Mouse (Mus musculus): ENCODE measurements at regions not wholly inside any gene's neighbourhood (a gene's known extent, or its start where the extent isn't known, plus 50 kb on each side); places are given as distances from the start of the nearest gene placed in this dataset.
"Not testable (repeated sequence)": the region's sequence is repeated elsewhere in the genome, so short reads cannot be mapped to it uniquely, and the experiment has no call there.

DNA sequence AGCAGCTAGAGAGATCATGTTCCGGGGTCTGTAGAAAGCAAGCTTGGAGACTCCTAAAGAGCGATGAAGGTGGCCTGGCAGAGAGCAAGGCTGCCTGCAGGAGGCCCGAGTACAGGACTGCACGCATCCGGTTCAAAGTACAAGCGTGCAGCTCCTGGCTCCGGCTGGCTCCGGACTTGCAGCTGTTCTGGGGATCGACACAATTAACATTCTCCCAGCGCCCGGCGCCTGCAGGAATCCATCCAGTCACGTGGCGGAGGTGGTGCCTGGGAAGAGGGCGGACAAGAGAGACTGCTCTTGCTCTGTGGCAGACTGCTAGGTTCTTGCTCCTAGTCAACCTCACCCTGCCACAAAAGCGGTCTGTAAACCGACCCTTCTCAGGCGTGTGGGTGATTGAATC, 86.9 kb downstream of the Bdh1 start:
- DNase-seq (ENCODE audit: low read depth): peak; percentile 81

DNA sequence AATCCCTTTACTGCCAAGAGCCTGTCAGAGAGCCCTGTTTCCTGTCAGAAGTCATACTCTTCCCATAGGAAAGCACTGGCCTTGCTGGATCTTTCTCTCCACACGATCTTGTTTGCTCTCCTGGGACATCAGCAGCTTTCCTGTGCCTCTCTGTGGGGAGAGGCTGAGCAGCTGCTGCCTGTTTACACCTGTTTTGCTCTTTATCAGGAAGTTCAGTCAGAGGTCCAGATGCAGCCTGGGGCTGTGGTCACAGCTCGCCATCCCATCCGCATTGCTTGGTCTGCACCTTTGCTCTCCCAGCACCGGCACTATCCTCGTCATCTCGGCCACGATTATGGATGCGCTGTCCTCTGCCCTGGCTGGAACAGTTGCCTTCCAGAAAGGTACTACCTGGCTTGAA, 88.0 kb downstream of the Bdh1 start:
- no peak for DNase-seq (ENCODE audit: low read depth)

DNA sequence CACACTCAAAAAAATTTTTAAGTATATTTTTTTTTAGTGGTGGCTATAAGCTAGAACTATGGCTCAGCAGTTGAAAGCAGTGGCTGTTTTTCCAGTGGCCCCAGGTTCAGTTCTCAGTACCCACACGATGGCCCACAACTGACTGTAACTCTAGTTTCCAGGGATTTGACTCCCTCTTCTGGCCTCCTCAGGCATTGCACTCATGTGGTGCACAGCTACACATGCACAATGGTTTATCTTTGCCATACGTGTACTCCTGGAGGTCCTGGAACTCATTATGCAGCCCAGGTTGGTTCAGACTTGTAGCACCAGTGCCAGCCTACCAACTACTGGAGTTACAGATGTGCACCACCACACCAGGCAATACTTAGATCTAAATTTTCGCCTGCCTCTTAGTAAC, 96.7 kb downstream of the Bdh1 start:
- no peak for DNase-seq (ENCODE audit: low read depth)

DNA sequence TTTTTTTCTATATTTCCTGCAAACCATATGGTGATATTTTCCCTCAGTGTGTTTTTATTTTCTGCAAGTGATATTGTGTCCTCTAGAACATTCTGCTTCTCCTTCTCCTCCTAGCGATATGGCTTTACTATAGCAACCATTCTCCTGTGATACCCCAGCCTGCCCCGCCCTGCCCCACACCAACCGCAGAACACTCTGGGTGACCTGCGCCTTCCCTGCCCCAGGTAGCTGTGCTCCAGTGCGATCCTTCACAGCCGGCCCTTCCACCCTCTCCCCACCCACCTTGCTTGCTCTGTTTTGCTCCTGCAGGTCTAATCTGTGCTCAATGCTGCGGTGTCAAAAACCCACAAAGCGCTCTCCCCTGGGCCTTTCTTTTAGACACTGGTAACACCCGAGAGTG, 98.0 kb downstream of the Bdh1 start:
- DNase-seq (ENCODE audit: low read depth): no peak

DNA sequence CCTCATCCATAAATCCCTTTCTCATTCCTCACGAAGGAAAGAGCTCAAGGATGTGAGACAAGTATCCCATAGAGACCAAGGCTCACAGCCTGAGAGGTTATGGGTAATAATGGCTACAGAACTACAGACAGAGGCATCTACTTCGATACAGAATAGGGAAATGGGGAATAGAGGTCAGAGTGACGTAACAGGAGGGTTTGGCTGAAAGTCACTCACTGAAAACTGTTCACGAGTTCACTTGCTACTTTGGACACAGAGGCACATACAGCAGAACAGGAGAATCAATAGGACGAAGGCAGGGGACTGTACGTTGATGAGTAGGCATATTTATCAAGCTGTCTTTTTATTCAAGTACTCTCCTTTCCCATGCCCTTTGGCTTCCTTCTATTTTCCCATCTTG, 99.7 kb downstream of the Bdh1 start:
- no peak for DNase-seq (ENCODE audit: low read depth)

DNA sequence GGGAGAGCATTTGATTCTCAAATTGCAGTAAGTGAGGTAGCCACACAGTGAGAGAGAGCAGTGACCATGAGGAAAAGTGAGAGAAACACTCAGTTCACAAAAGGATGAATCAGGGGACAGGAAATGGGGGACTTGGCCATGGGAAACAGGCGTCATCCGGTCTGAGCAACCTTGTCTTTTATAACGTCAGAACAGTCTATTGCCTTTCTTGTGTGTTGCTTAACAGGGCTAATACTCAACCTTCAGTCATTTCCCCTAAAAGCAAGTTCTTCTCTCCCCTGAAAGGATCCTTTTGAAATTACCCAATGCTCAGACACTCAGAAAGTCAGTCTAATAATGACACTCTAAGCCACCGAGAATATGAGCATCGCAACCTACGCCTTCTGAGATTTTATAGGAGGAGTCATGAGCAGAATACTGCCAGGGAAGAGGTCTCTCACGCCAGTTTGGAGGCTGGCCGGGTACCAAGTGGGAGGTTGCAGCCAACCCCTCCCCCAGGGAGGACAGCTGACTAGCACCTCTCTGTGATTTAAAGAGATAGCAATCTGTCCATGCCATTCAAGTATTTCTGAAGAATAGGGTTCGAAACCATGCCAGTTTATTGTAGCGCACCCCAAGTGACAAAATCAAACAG, 104.7 kb downstream of the Bdh1 start:
- DNase-seq (ENCODE audit: low read depth): peak; percentile 56

DNA sequence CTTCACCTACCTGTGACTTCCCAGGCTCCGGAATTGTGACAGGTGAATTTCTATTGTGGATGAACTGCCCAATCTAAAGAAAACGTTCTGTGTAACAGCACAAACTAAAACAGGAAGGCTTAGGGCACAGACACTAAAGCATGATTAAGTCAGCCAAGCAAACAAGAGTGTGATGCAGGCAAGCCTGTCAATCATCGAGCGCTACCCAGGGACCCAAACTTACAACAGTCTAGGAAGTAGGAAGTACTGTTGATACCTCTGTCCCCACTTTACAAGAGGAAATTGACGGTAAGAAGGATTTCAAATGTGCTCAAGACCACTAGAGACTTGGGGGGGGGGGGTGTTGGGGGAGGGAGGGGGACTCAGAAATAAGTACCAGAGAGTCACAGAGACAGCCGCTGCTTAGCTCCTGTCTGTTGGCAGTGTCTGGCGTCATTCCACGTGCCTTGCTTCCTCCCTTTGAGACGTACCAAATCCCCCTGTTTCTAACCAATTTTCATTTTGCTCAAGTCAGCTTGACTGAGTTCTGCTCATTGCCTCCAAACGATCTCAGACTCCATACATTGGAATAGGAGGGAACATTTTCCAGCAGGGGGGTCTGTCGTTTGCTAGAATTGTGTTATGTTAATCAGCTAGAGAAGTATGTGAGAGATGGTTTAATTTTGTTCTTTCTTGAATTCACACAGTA, 106.7 kb downstream of the Bdh1 start:
- no peak for DNase-seq (ENCODE audit: low read depth)

DNA sequence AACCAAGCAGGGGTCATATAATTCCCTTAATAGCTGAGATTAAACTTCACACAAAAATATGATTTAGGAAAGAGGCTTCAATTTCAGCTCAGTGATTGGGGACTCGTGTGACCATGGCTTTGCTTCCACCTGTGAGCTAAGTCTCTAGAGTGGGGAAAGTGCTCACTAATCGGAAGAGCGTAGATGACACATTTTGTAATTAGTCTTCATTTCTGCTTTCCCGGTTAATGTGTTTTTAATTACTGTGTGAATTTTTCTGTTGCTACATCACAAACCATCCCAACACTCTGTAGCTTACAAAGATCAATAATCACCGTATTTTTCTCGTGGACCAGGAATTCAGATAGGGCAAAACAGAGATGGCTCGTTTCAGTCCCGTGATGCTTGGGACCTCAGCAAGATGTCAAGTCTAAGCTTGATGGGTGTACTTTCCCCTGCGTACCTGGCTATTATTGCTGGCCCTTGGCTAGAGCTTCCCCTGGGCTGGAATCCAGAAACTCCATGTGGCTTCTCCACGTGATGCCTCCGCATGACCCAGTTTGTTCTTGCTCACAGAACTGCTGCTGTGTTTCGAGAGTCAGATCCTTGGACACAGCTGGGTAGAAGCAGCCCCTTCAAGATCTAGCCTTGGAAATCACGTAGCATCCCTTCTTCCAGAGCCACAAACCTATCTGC, 107.3 kb downstream of the Bdh1 start:
- no peak for DNase-seq (ENCODE audit: low read depth)

DNA sequence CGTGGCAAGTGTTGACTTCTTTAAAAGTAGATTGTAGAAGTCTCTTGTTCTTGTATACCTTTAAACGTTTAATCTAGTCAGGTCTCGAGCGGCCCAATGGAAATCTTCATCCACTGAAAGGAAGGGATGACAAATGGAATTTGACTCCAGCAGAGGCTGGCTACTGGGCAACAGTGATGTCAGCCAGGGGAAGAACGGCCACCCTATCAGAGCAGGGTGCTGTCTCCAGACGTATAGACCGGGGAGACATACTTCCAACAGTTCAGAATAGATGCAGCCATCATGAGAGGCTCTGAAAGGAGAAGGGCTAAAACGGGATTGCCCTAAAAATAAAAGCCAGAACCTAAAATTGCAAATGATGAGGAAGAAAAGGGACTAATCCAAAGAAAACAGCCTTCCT, 108.0 kb downstream of the Bdh1 start:
- no peak for DNase-seq (ENCODE audit: low read depth)

DNA sequence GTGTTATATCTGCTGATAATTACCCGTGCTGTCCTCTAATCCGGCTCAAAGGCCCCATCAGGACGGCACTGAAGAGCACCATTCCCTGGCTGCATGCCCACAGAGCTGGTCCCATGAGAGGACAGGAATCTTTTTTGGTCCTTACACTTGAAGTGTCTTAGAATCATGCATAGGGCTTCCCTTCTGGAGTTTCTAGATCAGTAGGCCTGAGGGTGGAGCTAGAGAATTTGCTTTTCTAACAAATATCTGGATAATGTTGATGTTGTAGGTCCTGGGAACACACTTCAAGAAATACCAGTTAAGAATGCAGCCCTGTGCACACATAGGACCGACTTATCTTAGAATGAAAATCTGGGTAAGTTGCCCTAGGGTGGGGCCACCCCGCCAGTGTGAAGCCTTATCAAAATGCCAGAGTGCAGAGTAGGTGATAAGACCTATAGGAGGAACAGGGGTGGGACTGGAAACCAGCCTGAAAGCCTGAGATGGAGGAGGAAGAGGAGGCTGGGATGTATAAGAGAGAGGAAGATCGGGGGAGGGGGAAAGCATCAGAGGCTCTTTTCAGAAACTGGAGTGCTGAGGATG, 111.2 kb downstream of the Bdh1 start:
- no peak for DNase-seq (ENCODE audit: low read depth)

DNA sequence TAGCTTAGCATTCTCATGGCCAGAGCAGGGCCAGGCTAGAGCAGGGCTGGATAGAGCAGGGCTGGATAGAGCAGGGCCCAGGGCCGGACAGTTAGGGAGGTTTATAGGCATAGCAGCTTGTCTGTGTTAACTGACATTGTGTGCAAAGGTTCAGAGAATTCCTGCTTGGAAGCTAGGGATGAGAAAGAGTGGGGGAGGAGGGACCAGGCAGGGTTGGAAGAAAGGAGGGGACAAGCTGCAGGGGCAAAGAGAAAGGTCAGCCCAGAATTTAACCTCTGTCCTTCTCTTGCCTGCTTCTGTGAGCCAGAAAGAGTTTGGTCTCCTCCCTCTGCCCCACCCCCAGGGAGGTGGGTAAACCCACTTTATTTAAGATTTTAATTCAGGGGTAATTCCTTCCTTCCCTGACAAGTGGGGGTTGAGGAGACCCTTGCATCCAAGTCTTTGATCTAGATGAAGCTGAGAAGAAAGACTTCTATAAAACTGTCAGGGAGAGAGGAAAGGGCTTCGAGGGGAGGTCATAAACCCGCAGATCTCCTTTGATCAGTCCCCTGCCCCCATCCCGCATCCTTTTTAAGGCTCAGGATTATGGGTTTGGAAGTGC, 112.9 kb downstream of the Bdh1 start:
- no peak for DNase-seq (ENCODE audit: low read depth)

DNA sequence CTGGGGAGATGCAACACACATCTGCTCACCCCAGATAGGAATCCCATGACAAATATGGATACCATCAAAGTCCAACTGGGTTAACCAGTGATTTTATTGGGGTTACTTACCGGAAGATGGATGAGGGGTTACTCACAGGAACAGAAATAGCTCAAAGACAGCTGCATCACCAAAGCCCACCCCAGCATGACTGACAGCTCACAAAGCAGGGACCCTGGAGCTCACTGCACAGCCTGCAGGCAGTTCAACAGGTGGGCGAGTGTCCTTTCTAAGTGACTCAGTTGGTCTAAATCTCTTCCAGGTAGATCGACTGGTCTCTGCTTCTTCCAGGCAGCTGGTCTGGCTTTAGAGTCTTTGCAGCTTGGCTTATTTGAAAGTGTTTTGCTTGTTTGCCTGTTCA, 114.2 kb downstream of the Bdh1 start:
- DNase-seq (ENCODE audit: low read depth): no peak

DNA sequence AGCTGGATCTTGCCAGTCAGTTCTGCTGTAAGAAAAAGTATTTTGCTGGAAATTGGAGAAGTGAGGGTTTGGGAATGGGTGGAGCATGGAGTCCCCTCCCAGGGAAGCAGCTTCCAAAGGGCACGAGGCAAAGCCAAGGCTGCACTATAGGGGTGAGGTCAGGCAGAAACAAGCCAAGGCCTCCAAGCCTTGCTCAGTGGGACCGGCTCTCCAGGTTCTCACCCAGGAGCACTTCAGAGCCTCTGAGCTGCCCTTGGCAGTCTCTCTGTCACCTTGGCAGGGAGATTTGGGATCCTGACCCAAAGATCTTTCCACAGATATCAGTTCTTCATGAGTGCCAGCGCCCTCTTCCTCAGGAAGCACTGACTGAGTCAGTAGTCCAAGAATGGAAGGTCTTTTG, 116.5 kb downstream of the Bdh1 start:
- DNase-seq (ENCODE audit: low read depth): peak; percentile 54

DNA sequence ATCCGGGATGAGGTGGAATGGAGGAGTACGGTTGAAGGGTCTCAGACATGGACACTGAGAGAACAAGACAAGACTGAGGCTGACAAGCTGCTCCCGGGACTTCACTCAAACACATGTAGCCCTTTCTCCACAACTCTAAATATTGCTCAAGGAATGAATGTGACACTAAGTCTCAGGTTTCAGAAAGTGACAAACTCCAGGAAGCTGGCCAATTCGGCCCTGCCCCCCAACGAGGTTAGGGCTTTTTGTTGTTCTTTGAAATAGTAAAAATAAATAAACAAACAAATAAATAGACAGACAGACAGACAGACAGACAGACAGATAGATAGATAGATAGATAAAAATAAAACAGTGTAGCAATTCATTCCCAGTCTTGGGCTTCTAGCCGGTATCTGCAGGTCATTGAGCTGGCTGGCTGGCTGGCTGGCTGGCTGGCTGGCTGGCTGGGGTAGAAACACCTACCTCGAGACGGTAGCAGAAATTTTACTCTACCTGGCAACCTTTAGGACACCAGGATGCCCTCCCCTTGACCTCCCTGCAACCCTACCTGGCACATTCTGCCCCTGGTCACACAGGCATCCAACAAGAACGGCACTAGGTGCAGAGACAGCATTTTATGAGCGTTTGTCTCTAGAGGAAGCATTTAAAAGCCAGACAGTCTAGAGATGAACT, 119.6 kb upstream of the Dlg1 start:
- no peak for DNase-seq (ENCODE audit: low read depth)

DNA sequence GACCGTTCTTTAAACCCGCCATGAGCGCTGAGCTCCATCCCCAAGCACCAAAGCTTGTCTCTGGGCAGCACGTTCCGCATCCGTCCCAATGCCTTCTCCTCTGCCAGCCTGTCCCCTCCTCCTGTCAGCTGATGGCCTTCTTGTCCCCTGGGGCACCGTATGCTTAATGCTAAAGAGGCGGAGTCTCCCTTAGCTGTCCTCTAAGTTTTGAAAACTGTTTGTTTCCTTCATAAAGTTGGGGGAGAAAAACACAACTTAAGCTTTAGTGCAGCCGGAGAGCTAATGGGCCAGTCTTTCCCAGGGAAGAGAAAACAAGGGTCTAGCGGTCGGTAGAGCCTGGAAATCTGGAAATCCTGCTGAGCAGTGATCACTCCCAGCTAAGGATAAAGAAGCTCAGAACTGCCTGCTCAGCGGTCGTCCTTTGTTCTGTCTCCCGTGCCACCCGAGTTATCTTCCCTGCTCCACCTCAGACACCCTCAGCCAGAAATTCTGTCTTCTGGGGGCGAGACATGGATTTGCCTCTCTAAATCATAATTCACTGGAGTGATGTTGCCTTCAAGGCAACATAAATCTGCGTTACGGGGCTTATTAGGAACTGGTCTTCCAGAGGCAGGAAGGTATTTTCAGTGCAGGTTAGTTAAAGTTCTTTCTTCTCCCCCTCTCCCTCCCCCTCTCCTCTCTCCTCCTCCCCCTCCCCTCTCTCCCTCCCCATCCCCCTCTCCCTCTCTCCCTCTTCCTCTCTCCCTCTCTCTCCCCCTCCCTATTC, 117.0 kb upstream of the Dlg1 start:
- DNase-seq (ENCODE audit: low read depth): no peak

DNA sequence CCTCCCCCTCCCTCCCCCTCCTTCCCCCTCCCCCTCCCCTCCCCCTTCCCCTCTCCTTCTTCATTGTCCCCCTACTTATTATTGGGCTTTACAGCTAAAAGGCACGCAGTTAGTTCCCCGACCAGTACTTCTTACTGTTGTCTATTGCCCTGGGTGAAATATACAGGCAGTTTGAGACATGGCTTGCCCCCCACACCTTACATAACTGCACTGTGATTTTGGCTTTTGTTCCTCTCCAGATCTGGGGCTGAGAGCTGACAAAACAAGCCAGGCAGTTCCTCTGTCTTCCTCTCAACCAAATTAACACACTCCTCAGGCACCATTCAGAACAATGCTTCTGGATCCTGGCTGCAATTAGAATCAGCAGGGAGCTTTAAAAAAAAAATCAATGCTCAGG, 116.4 kb upstream of the Dlg1 start:
- DNase-seq (ENCODE audit: low read depth): no peak

DNA sequence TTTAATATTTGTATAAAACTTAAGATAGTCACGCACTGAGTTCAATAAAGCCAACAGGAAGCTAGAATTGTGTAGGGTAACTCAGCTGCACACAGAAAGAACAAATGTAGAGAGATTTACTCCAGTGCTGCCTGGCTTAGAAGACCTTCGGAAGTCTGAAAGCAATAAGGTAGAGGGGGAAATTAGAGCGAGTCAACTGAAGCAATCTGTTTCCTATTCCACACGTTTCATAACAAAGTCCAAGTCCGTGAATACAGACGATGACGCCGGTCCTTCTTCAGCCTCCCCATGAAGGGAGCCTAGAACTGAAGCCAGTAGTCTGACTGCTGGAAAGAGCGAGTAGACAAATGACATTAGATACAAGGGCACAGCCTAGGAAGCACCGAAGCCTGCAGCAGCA, 115.9 kb upstream of the Dlg1 start:
- DNase-seq (ENCODE audit: low read depth): no peak

DNA sequence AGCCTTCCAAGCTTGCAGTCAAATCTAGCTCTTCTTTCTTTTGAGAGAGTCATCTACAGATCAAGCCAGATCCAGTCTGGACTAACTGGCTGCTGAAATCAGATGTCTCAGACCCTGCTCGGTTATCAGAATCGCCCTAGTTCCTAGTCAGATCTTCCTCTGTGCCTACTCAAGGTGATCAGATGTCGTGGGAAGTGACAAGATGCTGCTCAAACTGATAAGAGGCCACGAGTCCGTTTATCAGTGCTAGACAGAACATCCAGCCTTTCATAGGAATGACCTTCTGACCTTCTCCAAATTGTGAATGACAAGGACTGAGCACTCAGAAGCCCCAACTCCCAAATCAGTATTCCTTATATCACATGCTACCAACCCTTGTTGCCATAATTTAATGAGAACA, 113.3 kb upstream of the Dlg1 start:
- no peak for DNase-seq (ENCODE audit: low read depth)

DNA sequence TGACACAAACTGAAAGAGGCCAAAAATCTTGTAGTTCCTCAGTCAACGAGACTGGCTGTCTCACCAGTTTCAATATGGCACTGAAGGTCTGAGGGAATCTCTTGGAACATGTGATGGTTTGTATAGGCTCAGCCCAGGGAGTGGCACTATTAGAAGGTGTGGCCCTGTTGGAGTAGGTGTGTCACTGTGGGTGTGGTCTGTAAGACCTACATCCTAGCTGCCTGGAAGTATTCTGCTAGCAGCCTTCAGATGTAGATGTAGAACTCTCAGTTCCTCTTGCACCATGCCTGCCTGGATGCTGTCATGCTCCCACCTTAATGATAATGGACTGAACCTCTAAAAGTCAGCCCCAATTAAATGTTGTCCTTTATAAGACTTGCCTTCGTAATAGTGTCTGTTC, 112.7 kb upstream of the Dlg1 start:
- DNase-seq (ENCODE audit: low read depth): not testable (repeated sequence)

DNA sequence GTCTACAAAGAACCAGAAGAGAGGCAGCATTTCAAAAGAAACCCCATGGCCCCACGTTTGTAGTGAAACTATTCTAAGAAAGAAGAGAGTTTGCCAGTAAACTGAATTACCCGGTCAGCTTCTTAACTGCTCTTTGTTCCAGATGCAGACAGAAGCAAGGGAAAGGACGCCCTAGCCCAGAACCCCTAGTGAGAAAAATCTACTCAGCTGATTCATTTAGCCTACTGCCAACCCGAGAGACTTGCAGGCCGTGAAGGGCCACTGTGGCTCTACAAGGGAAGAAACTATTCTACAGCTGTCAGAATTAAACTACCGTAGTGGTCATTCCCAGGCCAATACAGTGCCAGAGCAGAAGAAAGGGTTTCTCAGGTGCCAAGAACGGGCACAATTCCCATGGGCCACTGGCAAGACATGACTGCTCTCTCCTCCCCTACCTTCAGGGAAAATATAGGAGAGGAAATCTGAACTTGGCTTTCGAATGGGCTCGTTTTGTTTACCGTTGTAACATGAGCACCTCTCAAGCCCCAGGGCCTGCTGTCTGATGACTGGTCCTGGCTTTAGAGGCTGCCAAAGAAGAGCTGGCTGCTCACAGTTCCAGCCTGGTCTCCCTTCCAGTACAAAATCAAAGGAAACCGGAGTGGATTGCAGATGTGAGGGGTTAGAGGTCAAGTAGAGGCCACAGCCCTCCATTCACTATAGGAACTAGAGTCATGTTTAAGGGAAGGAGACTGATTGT, 111.7 kb upstream of the Dlg1 start:
- peak; percentile 87 for DNase-seq (ENCODE audit: low read depth)
